Mouse (Mus musculus) lung, postnatal 36 days (tissue): ENCODE data around the gene Vps11.
"Not testable (repeated sequence)": the region's sequence is repeated elsewhere in the genome, so short reads cannot be mapped to it uniquely, and the experiment has no call there.

ENCODE experiments used
- DNase-seq: peaks from one replicate; pipeline ENCODE4 v3.0.0; 2022; ENCODE audit warnings: mixed read lengths

Vps11 gene

DNA sequence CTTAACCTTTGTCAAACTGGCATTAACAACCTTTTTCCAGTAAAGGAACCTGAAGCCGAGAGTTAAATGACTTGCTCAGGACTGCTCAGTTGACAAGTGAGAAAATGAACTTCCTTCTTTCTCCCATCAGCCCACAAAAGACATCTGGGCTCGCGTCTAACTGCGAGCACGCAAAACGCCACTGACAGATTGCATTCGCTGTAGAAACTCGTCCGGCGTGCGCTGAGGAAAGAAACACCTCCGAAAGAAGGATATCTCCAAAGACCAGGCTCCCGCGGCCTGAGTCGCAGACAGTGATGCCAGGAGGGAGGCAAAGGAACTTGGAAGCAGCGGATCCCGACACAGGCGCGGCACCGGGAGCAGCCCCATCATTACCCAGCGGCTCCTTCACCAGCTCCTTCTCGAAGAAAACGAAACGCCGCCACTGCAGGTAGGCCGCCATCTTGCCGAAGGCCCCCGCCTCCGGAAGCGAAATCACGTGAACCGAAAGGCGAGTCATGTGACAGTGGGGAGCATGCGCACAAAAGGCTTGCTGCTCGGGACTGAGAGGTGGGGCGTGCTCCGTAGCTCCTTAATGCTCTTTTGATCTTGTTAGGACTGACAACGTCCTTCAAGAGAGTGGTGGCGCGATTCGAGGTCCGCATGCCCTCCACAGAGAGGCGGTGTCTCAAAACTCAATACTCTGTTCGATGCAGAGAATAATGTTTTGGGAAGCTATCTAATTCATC lies at the start of gene Vps11:
TSS of gene Vps11 (minus strand) at position 481 of the 728 bp plus-strand sequence.
- DNase-seq = peak; percentile 96

DNA sequence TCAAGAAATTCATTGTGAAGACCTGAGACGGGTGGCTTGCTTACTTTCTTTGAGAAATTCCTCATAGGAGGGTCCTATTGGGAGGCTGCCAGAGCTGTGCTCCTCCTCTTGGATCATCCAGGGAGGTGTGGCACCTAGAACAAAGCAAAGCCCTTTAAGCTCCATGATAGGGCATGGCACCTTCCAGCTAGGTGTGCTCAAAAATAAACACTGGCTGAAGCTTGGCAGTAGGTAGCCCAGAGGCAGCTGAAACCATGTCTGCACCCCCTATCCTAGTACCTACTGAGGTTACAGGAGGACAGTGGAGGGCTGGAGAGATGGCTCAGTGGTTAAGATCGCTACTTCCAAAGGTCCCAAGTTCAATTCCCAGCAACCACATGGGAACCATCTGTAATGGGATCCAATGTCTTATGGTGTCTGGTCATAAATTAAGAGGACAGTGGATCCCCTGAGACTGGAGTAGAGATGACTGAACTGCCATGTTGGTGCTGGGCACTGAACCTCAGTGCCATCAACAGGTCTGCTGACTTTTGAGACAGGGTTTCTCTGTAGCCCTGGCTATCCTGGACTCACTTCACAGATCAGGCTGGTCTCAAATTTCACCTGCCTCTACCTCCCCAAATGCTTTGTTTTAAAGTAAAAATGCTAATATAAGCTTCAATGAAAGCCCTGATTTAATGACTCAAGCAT lies 49.3 kb upstream of the Vps11 start:
- DNase-seq = no peak

- not testable (repeated sequence) for DNase-seq
Observed at GRCm38 (mm10) chr9:44408693-44409092, 47.2 kb upstream of the Vps11 start.

DNA sequence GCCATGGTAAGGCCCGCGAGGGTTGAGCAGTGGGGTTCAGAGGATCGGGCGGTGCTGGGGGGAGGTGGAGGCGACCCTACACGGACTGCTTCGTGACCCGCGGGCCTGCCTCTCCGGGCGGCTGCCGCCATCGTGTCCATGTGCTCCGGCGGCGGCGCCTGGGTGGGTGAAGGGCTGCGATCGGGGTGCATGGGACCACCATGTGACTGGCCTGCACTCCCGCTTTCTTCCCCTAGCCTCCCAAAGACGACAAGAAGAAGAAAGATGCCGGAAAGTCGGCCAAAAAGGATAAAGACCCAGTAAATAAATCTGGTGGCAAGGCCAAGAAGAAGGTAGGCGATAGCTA lies 46.3 kb upstream of the Vps11 start:
- DNase-seq = no peak

GRCm38 (mm10) chr9:44406906-44407751 lies 45.7 kb upstream of the Vps11 start, which contains the start of the genes Rps25 and Trappc4:
Gene Rps25, plus strand, starts transcription at chr9:44407139.
Gene Trappc4, minus strand, starts transcription at chr9:44407600.
- DNase-seq = peak; percentile 96

DNA sequence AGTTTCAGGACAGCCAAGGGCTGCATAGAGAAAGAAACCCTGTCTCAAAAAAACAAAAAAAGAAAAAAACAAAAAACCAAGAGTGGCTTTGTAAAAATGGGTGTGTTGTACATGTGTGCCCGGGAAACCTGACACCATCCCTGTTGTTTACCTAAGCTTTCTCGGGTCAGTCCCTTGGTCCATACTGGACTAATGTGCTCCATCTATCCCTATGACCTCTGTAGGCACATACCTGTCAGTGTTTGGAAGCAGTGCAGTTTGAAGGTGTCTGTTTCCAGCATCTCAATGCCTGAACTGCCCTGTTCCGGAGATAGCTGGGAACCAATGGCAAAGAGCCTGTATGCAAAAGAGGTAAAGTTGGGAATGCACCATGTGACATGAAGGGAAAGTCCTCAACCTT lies 43.5 kb upstream of the Vps11 start:
- DNase-seq = no peak

GRCm38 (mm10) chr9:44401081-44401480 lies 39.6 kb upstream of the Vps11 start:
- DNase-seq = no peak

- no peak for DNase-seq
Observed at GRCm38 (mm10) chr9:44399795-44400114, 38.3 kb upstream of the Vps11 start.

- DNase-seq = no peak
Observed at GRCm38 (mm10) chr9:44399114-44399794, 37.8 kb upstream of the Vps11 start.

DNA sequence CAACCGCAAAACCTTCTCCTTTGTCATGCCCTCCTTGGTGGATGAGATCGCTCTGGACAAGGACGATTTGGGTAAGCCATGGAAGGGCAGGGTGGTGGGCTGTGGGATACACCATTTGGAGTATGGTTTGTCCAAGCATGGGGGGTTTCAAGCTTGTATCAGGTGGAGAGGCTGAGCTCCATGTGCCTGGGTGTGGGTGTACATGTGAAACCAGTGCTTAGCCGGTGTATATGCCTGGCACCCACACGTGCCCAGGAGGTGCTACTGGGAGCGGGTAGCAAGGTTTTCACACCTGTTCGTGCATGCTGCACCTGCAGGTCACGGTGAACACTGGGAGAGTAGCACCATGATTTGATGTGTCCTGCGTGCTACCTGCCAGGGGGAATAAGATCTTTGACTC lies 37.1 kb upstream of the Vps11 start:
- DNase-seq = no peak

- DNase-seq = no peak
Observed at GRCm38 (mm10) chr9:44398087-44398486, 36.6 kb upstream of the Vps11 start.

- DNase-seq = peak; percentile 99
Observed at GRCm38 (mm10) chr9:44396684-44397411, 35.4 kb upstream of the Vps11 start, which contains the start of gene Slc37a4. Gene Slc37a4, plus strand, starts transcription at chr9:44396852.

DNA sequence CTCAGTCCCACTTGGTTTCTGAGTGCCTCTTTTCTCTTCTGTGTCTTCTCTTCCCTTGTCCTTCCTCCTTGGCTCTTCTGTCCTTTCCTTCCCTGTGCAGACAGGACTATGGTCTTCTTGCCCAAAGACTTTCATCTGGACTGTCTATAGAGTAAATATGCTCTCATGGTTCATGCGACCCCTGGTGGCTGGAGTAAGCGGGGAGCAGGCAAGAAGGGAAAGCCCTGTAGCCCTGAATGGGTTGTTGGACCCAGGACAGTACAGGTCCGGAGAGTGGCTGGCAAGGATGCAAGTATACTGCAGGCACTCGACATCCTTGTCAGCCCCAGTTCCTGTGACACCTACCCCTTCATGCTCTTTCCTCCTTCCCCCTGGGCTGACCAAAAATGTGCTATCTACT lies 30.0 kb upstream of the Vps11 start:
- DNase-seq = peak; percentile 85

GRCm38 (mm10) chr9:44389273-44389672 lies 27.8 kb upstream of the Vps11 start:
- DNase-seq = peak; percentile 70

GRCm38 (mm10) chr9:44387221-44387620 lies 25.8 kb upstream of the Vps11 start:
- DNase-seq = no peak

- no peak for DNase-seq
Observed at GRCm38 (mm10) chr9:44384596-44384995, 23.1 kb upstream of the Vps11 start.

GRCm38 (mm10) chr9:44379862-44380261 lies 18.4 kb upstream of the Vps11 start:
- DNase-seq = no peak

DNA sequence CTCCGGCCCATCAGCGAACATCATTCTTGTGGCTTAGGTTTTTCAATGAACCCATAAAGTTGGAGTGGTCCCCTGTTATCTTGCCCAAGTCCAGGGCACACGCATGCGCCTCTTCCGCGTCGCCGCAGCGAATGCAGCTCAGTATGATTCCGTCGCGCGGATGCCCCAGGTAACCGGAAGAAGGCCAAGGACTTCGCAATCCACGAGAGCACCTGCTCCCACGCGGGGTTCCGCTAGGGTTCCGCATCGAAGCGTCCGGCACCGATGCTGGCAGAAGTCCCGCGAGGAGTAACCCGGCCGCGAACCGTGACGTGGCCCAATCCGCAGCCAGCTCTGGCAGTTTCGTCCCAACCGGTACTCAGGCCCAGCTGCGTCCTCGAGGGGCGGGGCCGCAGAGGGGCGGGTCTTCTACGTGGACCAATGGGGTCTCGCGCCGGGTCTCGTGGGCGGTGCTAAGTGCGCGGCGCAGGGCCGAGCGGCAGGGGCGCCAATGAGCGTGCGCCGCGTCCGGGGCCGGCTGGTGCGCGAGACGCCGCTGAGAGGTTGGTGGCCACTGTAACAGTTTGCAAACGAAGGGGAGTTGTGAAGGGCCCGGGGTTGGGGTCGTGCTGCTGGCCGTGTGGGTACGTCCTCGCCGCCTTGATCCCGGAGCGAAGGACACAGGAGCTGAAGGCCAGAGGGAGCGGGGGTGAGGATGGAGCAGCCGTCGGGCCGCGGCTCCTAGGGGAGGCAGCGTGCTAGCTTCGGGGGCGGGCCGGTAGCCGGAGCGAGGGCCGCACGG lies 17.8 kb upstream of the Vps11 start, which contains the start of gene Hyou1:
TSS of gene Hyou1 (plus strand) at position 437 of the 781 bp plus-strand sequence.
- DNase-seq = peak; percentile 99

DNA sequence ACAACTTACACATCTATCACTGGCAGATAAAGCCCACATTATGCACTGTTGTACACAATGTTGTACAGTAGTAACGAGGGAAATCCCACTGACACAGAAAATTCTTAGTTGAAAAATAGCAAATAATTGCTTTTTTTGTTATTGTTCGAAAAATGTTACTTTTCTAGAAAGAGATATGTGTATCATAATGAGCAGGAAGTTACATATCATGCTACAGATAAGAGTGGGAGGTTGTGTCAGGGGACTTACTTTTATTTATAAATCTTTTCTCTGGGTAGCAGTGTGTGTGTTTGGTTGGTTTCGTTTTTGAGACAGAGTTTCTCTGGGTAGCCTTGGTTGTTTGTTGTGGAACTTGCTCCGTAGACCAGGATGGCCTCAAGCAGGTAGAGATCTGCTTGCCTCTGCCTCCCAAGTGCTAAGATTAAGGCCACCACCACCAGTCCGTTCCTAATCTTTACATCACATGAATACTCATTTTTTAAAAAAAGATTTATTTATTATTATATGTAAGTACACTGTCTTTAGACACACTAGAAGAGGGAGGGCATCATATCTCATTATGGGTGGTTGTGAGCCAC lies 16.8 kb upstream of the Vps11 start:
- DNase-seq = no peak

GRCm38 (mm10) chr9:44377335-44377734 lies 15.9 kb upstream of the Vps11 start:
- DNase-seq = not testable (repeated sequence)

DNA sequence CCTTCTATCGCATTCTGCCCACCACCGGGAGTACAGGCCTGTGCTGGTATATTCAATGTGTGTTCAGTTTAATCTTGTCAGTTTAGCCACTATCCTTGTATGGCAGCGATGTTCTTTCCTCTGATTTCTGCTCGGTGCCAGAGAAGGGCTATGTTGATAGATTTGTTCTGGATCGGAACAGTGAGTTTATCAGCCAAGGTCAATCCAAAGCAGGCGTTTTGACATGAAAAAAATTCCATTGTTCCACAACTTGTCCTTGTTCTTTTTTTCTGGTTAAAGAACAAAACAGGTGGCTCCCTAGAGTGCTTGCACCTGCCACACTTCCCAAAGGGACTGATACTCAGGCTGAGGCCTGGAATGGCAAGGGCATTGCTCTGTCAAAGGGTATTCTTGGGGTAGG lies 14.7 kb upstream of the Vps11 start:
- no peak for DNase-seq
